Mouse (Mus musculus): ENCODE data around the gene Ripor1. TPM values are rescaled to one million over a fixed set of nuclear protein-coding genes. Genes with fewer than 3 reads are reported as not detected.
"Not testable (repeated sequence)": the region's sequence is repeated elsewhere in the genome, so short reads cannot be mapped to it uniquely, and the experiment has no call there.

The Ripor1 gene
- polyA plus RNA-seq, 1 experiment from 2014 or later = 12.9 TPM

- Histone ChIP-seq H3K4me3 (ENCODE audit: low read depth, low read length) (no peak overlapping the region), H3K27me3 (ENCODE audit: control insufficient read depth, insufficient read depth, low read length) (0 out of 2 replicates have a peak, but pooled peaks cover 2% of the 10 kb centered on the region), H3K4me1 (ENCODE audit: control insufficient read depth, insufficient read depth, low read length) (peaks cover 4% of the 10 kb centered on the region; the same call in 1 of the 2 replicates), H3K27ac (ENCODE audit: low read depth, low read length) (no peak overlapping the region), H3K36me3 (ENCODE audit: control insufficient read depth, insufficient read depth, low read length) (no peaks in the 10 kb centered on the region), H3K9ac (ENCODE audit: low read length) (no peak overlapping the region), H3K9me3 (ENCODE audit: control insufficient read depth, low read length) (no peaks in the 10 kb centered on the region), H3K4me2 (no peak overlapping the region)
- 76% methylated on average over 5 of the region's 5 CpGs for WGBS
- DNase-seq (ENCODE audit: low spot score, missing footprints) (no peak), ATAC-seq (ENCODE audit: low FRiP score) (no peak)
These were observed 3.8 kb upstream of the Ripor1 start for GRCm38 (mm10) chr8:105601301-105601700.

GRCm38 (mm10) chr8:105602540-105602939 lies 2.5 kb upstream of the Ripor1 start:
- not testable (repeated sequence) for H3K4me3 ChIP-seq (ENCODE audit: low read depth, low read length); H3K9ac ChIP-seq (ENCODE audit: low read length); H3K27ac ChIP-seq (ENCODE audit: low read depth, low read length); DNase-seq (ENCODE audit: low spot score, missing footprints); H3K4me2 ChIP-seq; H3K27me3 ChIP-seq (ENCODE audit: control insufficient read depth, insufficient read depth, low read length); ATAC-seq (ENCODE audit: low FRiP score); H3K36me3 ChIP-seq (ENCODE audit: control insufficient read depth, insufficient read depth, low read length); H3K9me3 ChIP-seq (ENCODE audit: control insufficient read depth, low read length)
- H3K4me1 ChIP-seq (ENCODE audit: control insufficient read depth, insufficient read depth, low read length) = peaks cover 11% of the 10 kb centered on the region
- WGBS = 91% methylated on average over 2 of the region's 3 CpGs

GRCm38 (mm10) chr8:105605491-105606188 lies 585 bp downstream of the Ripor1 start:
- DNase-seq (ENCODE audit: low spot score, missing footprints) (peak; percentile 95), ATAC-seq (ENCODE audit: low FRiP score) (peak; percentile 40; the same call in 1 of the 2 replicates)
- H3K9me3 ChIP-seq (ENCODE audit: control insufficient read depth, low read length) = no peaks in the 10 kb centered on the region
- peaks cover 11% of the 10 kb centered on the region for H3K4me1 ChIP-seq (ENCODE audit: control insufficient read depth, insufficient read depth, low read length)
- peak overlapping the region; percentile 88 for H3K4me2 ChIP-seq
- 0 out of 2 replicates have a peak, but pooled peaks cover 2% of the 10 kb centered on the region for H3K27me3 ChIP-seq (ENCODE audit: control insufficient read depth, insufficient read depth, low read length)
- H3K36me3 ChIP-seq (ENCODE audit: control insufficient read depth, insufficient read depth, low read length) = no peaks in the 10 kb centered on the region
- peak overlapping the region; percentile 69 for H3K27ac ChIP-seq (ENCODE audit: low read depth, low read length)
- 1% methylated on average over 34 of the region's 39 CpGs for WGBS
- H3K4me3 ChIP-seq (ENCODE audit: low read depth, low read length) = peak overlapping the region; percentile 77
- H3K9ac ChIP-seq (ENCODE audit: low read length) = peak overlapping the region; percentile 87

- H3K36me3 ChIP-seq (ENCODE audit: control insufficient read depth, insufficient read depth, low read length) = no peaks in the 10 kb centered on the region
- H3K4me3 ChIP-seq (ENCODE audit: low read depth, low read length) = peak overlapping the region; percentile 77
- H3K27me3 ChIP-seq (ENCODE audit: control insufficient read depth, insufficient read depth, low read length) = 0 out of 2 replicates have a peak, but pooled peaks cover 2% of the 10 kb centered on the region
- peak overlapping the region; percentile 87 for H3K9ac ChIP-seq (ENCODE audit: low read length)
- H3K27ac ChIP-seq (ENCODE audit: low read depth, low read length) = no peak overlapping the region
- DNase-seq (ENCODE audit: low spot score, missing footprints) (peak; percentile 97), ATAC-seq (ENCODE audit: low FRiP score) (peak; percentile 80)
- no peaks in the 10 kb centered on the region for H3K9me3 ChIP-seq (ENCODE audit: control insufficient read depth, low read length)
- peak overlapping the region; percentile 88 for H3K4me2 ChIP-seq
- 1% methylated on average over 30 of the region's 30 CpGs for WGBS
- H3K4me1 ChIP-seq (ENCODE audit: control insufficient read depth, insufficient read depth, low read length) = peaks cover 11% of the 10 kb centered on the region
These were observed 1.4 kb downstream of the Ripor1 start for GRCm38 (mm10) chr8:105606189-105607023.

- WGBS = 6% methylated on average over 10 of the region's 10 CpGs
- Histone ChIP-seq H3K4me3 (ENCODE audit: low read depth, low read length) (peak overlapping the region; percentile 77), H3K4me1 (ENCODE audit: control insufficient read depth, insufficient read depth, low read length) (peaks cover 11% of the 10 kb centered on the region), H3K9ac (ENCODE audit: low read length) (no peak overlapping the region), H3K27me3 (ENCODE audit: control insufficient read depth, insufficient read depth, low read length) (peaks cover 6% of the 10 kb centered on the region; the same call in 1 of the 2 replicates), H3K4me2 (peak overlapping the region; percentile 88), H3K9me3 (ENCODE audit: control insufficient read depth, low read length) (no peaks in the 10 kb centered on the region), H3K27ac (ENCODE audit: low read depth, low read length) (no peak overlapping the region), H3K36me3 (ENCODE audit: control insufficient read depth, insufficient read depth, low read length) (no peaks in the 10 kb centered on the region)
- DNase-seq (ENCODE audit: low spot score, missing footprints) (no peak), ATAC-seq (ENCODE audit: low FRiP score) (no peak)
These were observed 2.0 kb downstream of the Ripor1 start for GRCm38 (mm10) chr8:105607062-105607461.

- Histone ChIP-seq H3K27ac (ENCODE audit: low read depth, low read length) (no peak overlapping the region), H3K36me3 (ENCODE audit: control insufficient read depth, insufficient read depth, low read length) (no peaks in the 10 kb centered on the region), H3K4me2 (no peak overlapping the region), H3K9me3 (ENCODE audit: control insufficient read depth, low read length) (no peaks in the 10 kb centered on the region), H3K27me3 (ENCODE audit: control insufficient read depth, insufficient read depth, low read length) (peaks cover 12% of the 10 kb centered on the region; the same call in 1 of the 2 replicates), H3K9ac (ENCODE audit: low read length) (no peak overlapping the region), H3K4me1 (ENCODE audit: control insufficient read depth, insufficient read depth, low read length) (peaks cover 11% of the 10 kb centered on the region), H3K4me3 (ENCODE audit: low read depth, low read length) (no peak overlapping the region)
- no peak for DNase-seq (ENCODE audit: low spot score, missing footprints)
- 26% methylated on average over 4 of the region's 4 CpGs for WGBS
- ATAC-seq (ENCODE audit: low FRiP score) = no peak
These were observed 2.6 kb downstream of the Ripor1 start for GRCm38 (mm10) chr8:105607684-105608083.

- no peak for DNase-seq (ENCODE audit: low spot score, missing footprints)
- H3K4me3 ChIP-seq (ENCODE audit: low read depth, low read length) = no peak overlapping the region
- peaks cover 20% of the 10 kb centered on the region for H3K4me1 ChIP-seq (ENCODE audit: control insufficient read depth, insufficient read depth, low read length)
- peaks cover 21% of the 10 kb centered on the region; the same call in 1 of the 2 replicates for H3K27me3 ChIP-seq (ENCODE audit: control insufficient read depth, insufficient read depth, low read length)
- 80% methylated on average over 2 of the region's 2 CpGs for WGBS
- ATAC-seq (ENCODE audit: low FRiP score) = no peak
- H3K4me2 ChIP-seq = no peak overlapping the region
- H3K9ac ChIP-seq (ENCODE audit: low read length) = no peak overlapping the region
- no peaks in the 10 kb centered on the region for H3K36me3 ChIP-seq (ENCODE audit: control insufficient read depth, insufficient read depth, low read length)
- H3K27ac ChIP-seq (ENCODE audit: low read depth, low read length) = no peak overlapping the region
- no peaks in the 10 kb centered on the region for H3K9me3 ChIP-seq (ENCODE audit: control insufficient read depth, low read length)
These were observed 4.3 kb downstream of the Ripor1 start for GRCm38 (mm10) chr8:105609355-105609754.

- no peak for ATAC-seq (ENCODE audit: low FRiP score)
- Histone ChIP-seq H3K27ac (ENCODE audit: low read depth, low read length) (no peak overlapping the region), H3K36me3 (ENCODE audit: control insufficient read depth, insufficient read depth, low read length) (no peaks in the 10 kb centered on the region), H3K9me3 (ENCODE audit: control insufficient read depth, low read length) (no peaks in the 10 kb centered on the region), H3K4me3 (ENCODE audit: low read depth, low read length) (no peak overlapping the region), H3K9ac (ENCODE audit: low read length) (no peak overlapping the region), H3K27me3 (ENCODE audit: control insufficient read depth, insufficient read depth, low read length) (peaks cover 22% of the 10 kb centered on the region; the same call in 1 of the 2 replicates), H3K4me2 (no peak overlapping the region), H3K4me1 (ENCODE audit: control insufficient read depth, insufficient read depth, low read length) (peaks cover 21% of the 10 kb centered on the region)
- WGBS = 83% methylated on average over 4 of the region's 4 CpGs
- DNase-seq (ENCODE audit: low spot score, missing footprints) = no peak
These were observed 4.7 kb downstream of the Ripor1 start for GRCm38 (mm10) chr8:105609771-105610170.

GRCm38 (mm10) chr8:105611836-105612235 lies 6.8 kb downstream of the Ripor1 start:
- Histone ChIP-seq H3K36me3 (ENCODE audit: control insufficient read depth, insufficient read depth, low read length) (peaks cover 4% of the 10 kb centered on the region; the same call in 1 of the 2 replicates), H3K27ac (ENCODE audit: low read depth, low read length) (no peak overlapping the region), H3K4me2 (no peak overlapping the region), H3K9ac (ENCODE audit: low read length) (no peak overlapping the region), H3K27me3 (ENCODE audit: control insufficient read depth, insufficient read depth, low read length) (peaks cover 23% of the 10 kb centered on the region; the same call in 1 of the 2 replicates), H3K4me1 (ENCODE audit: control insufficient read depth, insufficient read depth, low read length) (peaks cover 14% of the 10 kb centered on the region), H3K4me3 (ENCODE audit: low read depth, low read length) (no peak overlapping the region), H3K9me3 (ENCODE audit: control insufficient read depth, low read length) (no peaks in the 10 kb centered on the region)
- ATAC-seq (ENCODE audit: low FRiP score) (no peak), DNase-seq (ENCODE audit: low spot score, missing footprints) (no peak)
- 87% methylated on average over 9 of the region's 9 CpGs for WGBS

Measured in midbrain, embryonic 11.5 days (tissue).